Mouse (Mus musculus): ENCODE measurements around the gene Fem1b. TPM values are rescaled to one million over a fixed set of nuclear protein-coding genes. Genes with fewer than 3 reads are reported as not detected.
"Not testable (repeated sequence)": the region's sequence is repeated elsewhere in the genome, so short reads cannot be mapped to it uniquely, and the experiment has no call there.

Fem1b gene
- polyA plus RNA-seq, 1 experiment from 2014 or later = 17.7 TPM

- Histone ChIP-seq H3K9me3 (replicated peaks) (no peaks in the 10 kb centered on the region), H3K9ac (no peak overlapping the region), H3K4me1 (peaks cover 15% of the 10 kb centered on the region; the same call in 1 of the 2 replicates), H3K36me3 (no peaks in the 10 kb centered on the region), H3K4me3 (replicated peaks) (no peak overlapping the region), H3K27ac (replicated peaks) (no peak overlapping the region; the same call in 1 of the 2 replicates), H3K4me2 (replicated peaks) (no peak overlapping the region), H3K27me3 (no peaks in the 10 kb centered on the region)
- WGBS = 10% methylated on average over 7 of the region's 7 CpGs
- ATAC-seq (ENCODE audit: insufficient number of reproducible peaks, low FRiP score, low TSS enrichment, low read depth) = no peak
Observed at GRCm38 (mm10) chr9:62826456-62826855, 14.7 kb upstream of the Fem1b start.

GRCm38 (mm10) chr9:62825791-62826393 lies 14.2 kb upstream of the Fem1b start:
- H3K9me3 ChIP-seq (replicated peaks) = no peaks in the 10 kb centered on the region
- H3K4me3 ChIP-seq (replicated peaks) = no peak overlapping the region
- no peak overlapping the region for H3K4me2 ChIP-seq (replicated peaks)
- H3K27me3 ChIP-seq = no peaks in the 10 kb centered on the region
- no peak for ATAC-seq (ENCODE audit: insufficient number of reproducible peaks, low FRiP score, low TSS enrichment, low read depth)
- H3K27ac ChIP-seq (replicated peaks) = no peak overlapping the region
- no peaks in the 10 kb centered on the region for H3K36me3 ChIP-seq
- WGBS = 14% methylated on average over 9 of the region's 9 CpGs
- H3K4me1 ChIP-seq = peaks cover 15% of the 10 kb centered on the region; the same call in 1 of the 2 replicates
- no peak overlapping the region for H3K9ac ChIP-seq

GRCm38 (mm10) chr9:62821811-62822210 lies 10.1 kb upstream of the Fem1b start:
- no peak for ATAC-seq (ENCODE audit: insufficient number of reproducible peaks, low FRiP score, low TSS enrichment, low read depth)
- Histone ChIP-seq H3K4me1 (peaks cover 19% of the 10 kb centered on the region), H3K4me3 (replicated peaks) (no peak overlapping the region), H3K4me2 (replicated peaks) (no peak overlapping the region), H3K9me3 (replicated peaks) (no peaks in the 10 kb centered on the region), H3K27me3 (no peaks in the 10 kb centered on the region), H3K27ac (replicated peaks) (no peak overlapping the region), H3K9ac (no peak overlapping the region), H3K36me3 (no peaks in the 10 kb centered on the region)
- 96% methylated on average over 7 of the region's 7 CpGs for WGBS

- ATAC-seq (ENCODE audit: insufficient number of reproducible peaks, low FRiP score, low TSS enrichment, low read depth) = no peak
Observed at GRCm38 (mm10) chr9:62820829-62821228, 9.1 kb upstream of the Fem1b start.

GRCm38 (mm10) chr9:62819910-62820309 lies 8.2 kb upstream of the Fem1b start:
- not testable (repeated sequence) for H3K27ac ChIP-seq (replicated peaks); H3K9ac ChIP-seq; H3K27me3 ChIP-seq; H3K9me3 ChIP-seq (replicated peaks); H3K36me3 ChIP-seq; H3K4me2 ChIP-seq (replicated peaks); ATAC-seq (ENCODE audit: insufficient number of reproducible peaks, low FRiP score, low TSS enrichment, low read depth); H3K4me3 ChIP-seq (replicated peaks)
- peaks cover 15% of the 10 kb centered on the region for H3K4me1 ChIP-seq
- WGBS = 80% methylated on average over 6 of the region's 6 CpGs

More at GRCm38 (mm10) chr9:62820829-62821228, 9.1 kb upstream of the Fem1b start:
- WGBS = 65% methylated on average over 6 of the region's 6 CpGs
- Histone ChIP-seq H3K36me3 (no peaks in the 10 kb centered on the region), H3K4me3 (replicated peaks) (no peak overlapping the region), H3K4me2 (replicated peaks) (no peak overlapping the region), H3K27me3 (no peaks in the 10 kb centered on the region), H3K9me3 (replicated peaks) (no peaks in the 10 kb centered on the region), H3K9ac (no peak overlapping the region), H3K4me1 (peaks cover 17% of the 10 kb centered on the region), H3K27ac (replicated peaks) (0 out of 2 replicates have a peak overlapping the region, but pooled peaks have one; percentile 11)

- no peaks in the 10 kb centered on the region for H3K9me3 ChIP-seq (replicated peaks)
- peaks cover 15% of the 10 kb centered on the region for H3K4me1 ChIP-seq
- H3K4me2 ChIP-seq (replicated peaks) = no peak overlapping the region
- H3K27ac ChIP-seq (replicated peaks) = no peak overlapping the region
- WGBS = 78% methylated on average over 3 of the region's 3 CpGs
- no peaks in the 10 kb centered on the region for H3K36me3 ChIP-seq
- ATAC-seq (ENCODE audit: insufficient number of reproducible peaks, low FRiP score, low TSS enrichment, low read depth) = no peak
- no peaks in the 10 kb centered on the region for H3K27me3 ChIP-seq
- H3K9ac ChIP-seq = no peak overlapping the region
- no peak overlapping the region for H3K4me3 ChIP-seq (replicated peaks)
Observed at GRCm38 (mm10) chr9:62819494-62819893, 7.8 kb upstream of the Fem1b start.

- Histone ChIP-seq H3K4me3 (replicated peaks) (no peak overlapping the region), H3K27ac (replicated peaks) (peak overlapping the region; percentile 85), H3K9me3 (replicated peaks) (no peaks in the 10 kb centered on the region), H3K27me3 (no peaks in the 10 kb centered on the region), H3K4me1 (peaks cover 15% of the 10 kb centered on the region), H3K9ac (no peak overlapping the region), H3K36me3 (no peaks in the 10 kb centered on the region), H3K4me2 (replicated peaks) (no peak overlapping the region)
- ATAC-seq (ENCODE audit: insufficient number of reproducible peaks, low FRiP score, low TSS enrichment, low read depth) = no peak
- 54% methylated on average over 4 of the region's 4 CpGs for WGBS
Observed at GRCm38 (mm10) chr9:62817828-62818614, 6.3 kb upstream of the Fem1b start.

- H3K4me3 ChIP-seq (replicated peaks) = 0 out of 2 replicates have a peak overlapping the region, but pooled peaks have one; percentile 4
- peak overlapping the region; percentile 85 for H3K27ac ChIP-seq (replicated peaks)
- 33% methylated on average over 12 of the region's 12 CpGs for WGBS
- 0 out of 2 replicates have a peak, but pooled peaks have one; percentile 37 for ATAC-seq (ENCODE audit: insufficient number of reproducible peaks, low FRiP score, low TSS enrichment, low read depth)
- H3K9ac ChIP-seq = no peak overlapping the region
- no peaks in the 10 kb centered on the region for H3K36me3 ChIP-seq
- H3K27me3 ChIP-seq = no peaks in the 10 kb centered on the region
- peaks cover 20% of the 10 kb centered on the region for H3K4me1 ChIP-seq
- H3K9me3 ChIP-seq (replicated peaks) = no peaks in the 10 kb centered on the region
- no peak overlapping the region; the same call in 1 of the 2 replicates for H3K4me2 ChIP-seq (replicated peaks)
Observed at GRCm38 (mm10) chr9:62817099-62817571, 5.4 kb upstream of the Fem1b start.

GRCm38 (mm10) chr9:62816323-62817098 lies 4.8 kb upstream of the Fem1b start:
- Histone ChIP-seq H3K4me2 (replicated peaks) (no peak overlapping the region; the same call in 1 of the 2 replicates), H3K27ac (replicated peaks) (peak overlapping the region; percentile 85), H3K27me3 (no peaks in the 10 kb centered on the region), H3K36me3 (no peaks in the 10 kb centered on the region), H3K4me1 (peaks cover 22% of the 10 kb centered on the region), H3K9ac (no peak overlapping the region), H3K4me3 (replicated peaks) (0 out of 2 replicates have a peak overlapping the region, but pooled peaks have one; percentile 4), H3K9me3 (replicated peaks) (no peaks in the 10 kb centered on the region)
- WGBS = 65% methylated on average over 9 of the region's 9 CpGs
- no peak for ATAC-seq (ENCODE audit: insufficient number of reproducible peaks, low FRiP score, low TSS enrichment, low read depth)

- H3K27me3 ChIP-seq = no peaks in the 10 kb centered on the region
- H3K27ac ChIP-seq (replicated peaks) = no peak overlapping the region
- no peaks in the 10 kb centered on the region for H3K36me3 ChIP-seq
- WGBS = 79% methylated on average over 2 of the region's 2 CpGs
- no peak overlapping the region for H3K4me3 ChIP-seq (replicated peaks)
- ATAC-seq (ENCODE audit: insufficient number of reproducible peaks, low FRiP score, low TSS enrichment, low read depth) = no peak
- H3K4me1 ChIP-seq = peaks cover 28% of the 10 kb centered on the region
- H3K9me3 ChIP-seq (replicated peaks) = no peaks in the 10 kb centered on the region
- H3K9ac ChIP-seq = no peak overlapping the region
- no peak overlapping the region for H3K4me2 ChIP-seq (replicated peaks)
Observed at GRCm38 (mm10) chr9:62814751-62815150, 3.0 kb upstream of the Fem1b start.

All from embryonic facial prominence, embryonic 15.5 days (tissue).